Mouse (Mus musculus) liver, adult 2 months (tissue): ENCODE results near the gene Sema4c.

Experiments used
- CTCF ChIP-seq: fragments of 200-500 bp; IDR thresholded peaks from 2 replicates; pipeline ENCODE4 v1.5.1; 2011; ENCODE audit warnings: low read depth, low read length, control low read depth
- POLR2A ChIP-seq: fragments of 200-500 bp; IDR thresholded peaks from 2 replicates; pipeline ENCODE4 v1.6.1; 2011; ENCODE audit warnings: low read length, control low read depth; ENCODE audit not compliant: insufficient read depth; ENCODE audit errors: extremely low read depth

DNA sequence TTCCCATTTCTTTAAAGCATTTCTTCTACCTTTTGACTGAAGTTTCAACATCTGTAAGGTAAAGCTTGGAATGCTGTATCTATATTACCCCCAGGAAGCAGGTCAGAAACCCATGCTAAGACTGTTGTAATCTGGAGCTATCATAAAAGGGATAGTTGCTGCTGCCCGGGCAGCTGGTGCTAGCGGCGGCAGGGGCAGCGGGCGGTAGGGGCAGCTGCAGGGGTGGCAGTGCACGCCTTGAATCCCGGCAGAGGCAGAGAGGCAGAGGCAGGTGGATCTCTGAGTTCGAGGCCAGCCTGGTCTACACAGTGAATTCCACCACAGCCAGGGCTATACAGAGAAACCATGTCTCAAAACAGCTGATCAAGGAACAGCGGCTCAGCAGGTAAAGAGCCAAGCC is 15.2 kb downstream of the Sema4c start:
- no peak for TF ChIP-seq POLR2A
- TF ChIP-seq CTCF, result no peak
